Mouse (Mus musculus): Measurements from ENCODE around the gene Slc35e1.

- TF ChIP-seq CTCF (IDR thresholded peaks at IDR 0.05; ENCODE audit: low read depth) (no peak), EP300 (IDR thresholded peaks at IDR 0.05; ENCODE audit: low read depth) (no peak)
Observed at GRCm38 (mm10) chr8:72498527-72498926, 6.1 kb upstream of the Slc35e1 start.
